Mouse (Mus musculus) kidney, adult 2 months (tissue): Measurements from ENCODE around the gene Il2ra. TPM values are rescaled to one million over a fixed set of nuclear protein-coding genes. Genes with fewer than 3 reads are reported as not detected.

Experiments used
- DNase-seq: peaks from one replicate; pipeline ENCODE4 v3.0.0; 2021
- H3K27ac ChIP-seq: fragments of 200-500 bp; 2 replicates; pipeline ENCODE4 v1.5.1; 2012; ENCODE audit warnings: low read depth, low read length, control low read depth, inconsistent platforms; ENCODE audit not compliant: insufficient read depth
- H3K27me3 ChIP-seq: fragments of 200-500 bp; replicated peaks from 2 replicates; pipeline ENCODE4 v1.6.1; 2012; ENCODE audit warnings: mild to moderate bottlenecking, moderate library complexity, low read length, inconsistent platforms; ENCODE audit not compliant: control insufficient read depth, insufficient read depth
- H3K36me3 ChIP-seq: fragments of 200-500 bp; 2 replicates; pipeline ENCODE4 v1.6.1; 2012; ENCODE audit warnings: mild to moderate bottlenecking, moderate library complexity, low read length, inconsistent platforms; ENCODE audit not compliant: control insufficient read depth, insufficient read depth
- H3K4me1 ChIP-seq: fragments of 200-500 bp; 2 replicates; pipeline ENCODE4 v1.6.1; 2011; ENCODE audit warnings: low read length; ENCODE audit not compliant: control insufficient read depth, insufficient read depth
- H3K4me3 ChIP-seq: fragments of 200-500 bp; 2 replicates; pipeline ENCODE4 v1.5.1; 2011; ENCODE audit warnings: mild to moderate bottlenecking, low read depth, low read length, control low read depth; ENCODE audit not compliant: insufficient read depth
- CTCF ChIP-seq: fragments of 200-500 bp; conservative IDR thresholded peaks from 2 replicates; pipeline ENCODE4 v1.5.1; 2011; ENCODE audit warnings: low read depth, mild to moderate bottlenecking, control low read depth, low read length, moderate library complexity, mixed read lengths; ENCODE audit not compliant: insufficient read depth, insufficient read length
- POLR2A ChIP-seq: fragments of 200-500 bp; IDR thresholded peaks from one replicate; pipeline ENCODE4 v1.6.1; 2011; ENCODE audit warnings: low read depth, low read length, control low read depth
- WGBS: fragments of 180-500 bp; shearing (Covaris S2); methylation state at CpG from one replicate; pipeline ENCODE4 v1.1.7; 2018; 5-methylcytosine and 5-hydroxymethylcytosine counted together
- polyA plus RNA-seq: library from polyadenylated mRNA; depleted of rRNA; stranded (reverse); fragments of >200 nt; gene quantifications from 2 replicates; pipeline ENCODE4 v1.2.3, GENCODE M21; 2012

The Il2ra gene
- polyA plus RNA-seq, 1 experiment = 0.42 TPM

DNA sequence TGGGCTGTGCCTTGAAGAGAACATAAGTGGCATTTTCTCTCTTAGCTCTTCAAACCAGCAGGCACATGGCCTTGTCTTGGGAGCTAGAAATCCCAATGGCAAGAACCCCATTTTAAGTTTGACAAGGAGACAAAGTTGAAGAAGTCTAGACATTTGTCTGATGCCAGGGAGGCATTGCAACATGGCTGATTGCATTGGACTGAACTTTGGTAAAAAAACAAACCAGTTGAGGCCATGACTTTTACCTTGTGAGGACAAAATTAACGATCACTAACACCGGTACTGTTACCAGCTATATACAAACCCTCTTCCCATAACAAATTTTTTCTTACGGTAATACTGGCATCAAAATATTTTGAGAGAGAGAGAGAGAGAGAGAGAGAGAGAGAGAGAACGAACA lies 50.7 kb downstream of the Il2ra start:
- Histone ChIP-seq H3K27ac (no peak overlapping the region), H3K36me3 (no peaks in the 10 kb centered on the region), H3K4me1 (peaks cover 18% of the 10 kb centered on the region), H3K27me3 (no peaks in the 10 kb centered on the region), H3K4me3 (no peak overlapping the region)
- 81% methylated on average over 4 of the region's 4 CpGs for WGBS
- peak; percentile 28 for DNase-seq
- TF ChIP-seq CTCF (no peak), POLR2A (no peak)

DNA sequence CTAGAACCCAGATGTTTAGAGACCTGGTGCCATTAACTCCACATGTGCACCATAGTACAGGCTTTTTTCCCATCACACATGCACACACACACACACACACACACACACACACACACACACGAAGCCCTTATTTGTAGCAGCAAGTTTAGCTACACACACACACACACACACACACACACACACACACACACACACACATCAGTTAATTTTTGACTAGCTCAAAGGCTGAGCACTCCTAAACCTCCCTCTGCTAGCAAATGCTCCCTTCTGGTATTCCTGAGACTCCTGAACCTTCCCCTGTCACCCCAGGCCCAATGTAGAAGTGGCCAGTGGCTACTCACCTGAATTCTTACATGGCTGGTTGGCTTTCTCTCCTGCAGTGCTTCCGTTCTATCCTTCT lies 51.5 kb downstream of the Il2ra start:
- H3K36me3 ChIP-seq = no peaks in the 10 kb centered on the region
- H3K27me3 ChIP-seq = no peaks in the 10 kb centered on the region
- peaks cover 18% of the 10 kb centered on the region for H3K4me1 ChIP-seq
- DNase-seq = peak; percentile 79
- 0 out of 2 replicates have a peak overlapping the region, but pooled peaks have one; percentile 12 for H3K27ac ChIP-seq
- 42% methylated on average over 2 of the region's 2 CpGs for WGBS
- TF ChIP-seq POLR2A = no peak
- no peak for TF ChIP-seq CTCF
- no peak overlapping the region for H3K4me3 ChIP-seq

DNA sequence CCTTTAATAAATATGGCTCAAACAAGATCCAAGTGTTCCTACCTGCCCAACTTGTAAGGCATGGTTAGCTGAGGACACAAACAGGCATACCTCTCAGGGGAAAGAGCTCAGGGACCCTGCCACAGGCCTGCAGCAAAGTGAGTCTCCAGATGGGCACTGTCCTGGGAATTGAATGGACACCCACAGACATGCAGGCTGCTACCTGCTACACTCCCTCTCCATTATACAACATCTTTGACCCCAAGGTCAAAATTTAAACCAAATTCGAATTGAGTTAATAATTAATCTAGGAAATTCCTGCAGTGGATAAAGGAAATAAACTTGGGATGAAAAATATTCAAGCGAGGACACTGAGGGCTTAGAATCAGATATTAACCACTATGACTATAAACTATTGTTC lies 53.3 kb downstream of the Il2ra start:
- H3K4me3 ChIP-seq = no peak overlapping the region
- H3K4me1 ChIP-seq = peaks cover 18% of the 10 kb centered on the region
- no peak for TF ChIP-seq CTCF
- no peak for TF ChIP-seq POLR2A
- DNase-seq = peak; percentile 71
- peak overlapping the region; percentile 74 for H3K27ac ChIP-seq
- 21% methylated on average over 2 of the region's 2 CpGs for WGBS
- no peaks in the 10 kb centered on the region for H3K36me3 ChIP-seq
- no peaks in the 10 kb centered on the region for H3K27me3 ChIP-seq

DNA sequence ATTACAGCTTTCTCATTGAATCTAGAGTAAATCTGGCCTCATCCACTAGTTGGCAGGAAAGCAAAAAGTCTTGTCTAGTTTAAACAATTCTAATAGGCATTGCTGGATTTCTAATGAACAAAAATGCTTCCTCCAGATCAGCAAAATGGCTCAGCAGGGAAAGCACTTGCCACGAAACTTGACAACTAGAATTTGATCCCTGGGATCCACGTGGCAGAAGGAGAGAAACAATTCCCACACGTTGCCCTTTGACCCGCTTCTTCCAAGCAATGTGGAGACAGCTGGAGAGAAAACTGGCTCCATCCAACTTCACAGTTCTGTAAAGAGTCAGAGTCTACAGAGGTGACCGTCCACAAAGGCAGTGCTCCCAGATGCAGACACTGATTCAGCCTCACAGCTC lies 56.4 kb downstream of the Il2ra start:
- Histone ChIP-seq H3K4me1 (peaks cover 18% of the 10 kb centered on the region), H3K27me3 (no peaks in the 10 kb centered on the region), H3K4me3 (no peak overlapping the region), H3K27ac (no peak overlapping the region), H3K36me3 (no peaks in the 10 kb centered on the region)
- peak; percentile 92 for DNase-seq
- no peak for TF ChIP-seq POLR2A
- TF ChIP-seq CTCF = no peak
- 36% methylated on average over 5 of the region's 5 CpGs for WGBS

DNA sequence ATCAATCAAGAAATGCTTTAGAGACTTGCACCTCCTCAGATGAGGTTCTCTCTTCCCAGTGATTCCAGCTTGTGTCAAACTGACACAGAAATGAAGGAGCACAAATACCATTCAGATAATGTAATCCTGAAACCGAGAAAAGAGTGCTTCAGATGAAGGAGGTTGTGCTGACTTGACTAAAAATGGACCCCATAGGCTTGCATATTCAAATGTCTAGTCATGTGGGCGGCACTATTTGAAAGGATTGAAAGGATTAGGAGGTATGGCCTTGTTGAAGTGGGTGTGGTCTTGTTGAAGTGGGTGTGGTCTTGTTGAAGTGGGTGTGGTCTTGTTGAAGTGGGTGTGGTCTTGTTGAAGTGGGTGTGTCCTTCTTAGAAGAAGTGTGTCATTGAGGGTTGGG lies 57.3 kb downstream of the Il2ra start:
- TF ChIP-seq CTCF (no peak), POLR2A (no peak)
- WGBS = 89% methylated on average over 2 of the region's 2 CpGs
- H3K27ac ChIP-seq = no peak overlapping the region

DNA sequence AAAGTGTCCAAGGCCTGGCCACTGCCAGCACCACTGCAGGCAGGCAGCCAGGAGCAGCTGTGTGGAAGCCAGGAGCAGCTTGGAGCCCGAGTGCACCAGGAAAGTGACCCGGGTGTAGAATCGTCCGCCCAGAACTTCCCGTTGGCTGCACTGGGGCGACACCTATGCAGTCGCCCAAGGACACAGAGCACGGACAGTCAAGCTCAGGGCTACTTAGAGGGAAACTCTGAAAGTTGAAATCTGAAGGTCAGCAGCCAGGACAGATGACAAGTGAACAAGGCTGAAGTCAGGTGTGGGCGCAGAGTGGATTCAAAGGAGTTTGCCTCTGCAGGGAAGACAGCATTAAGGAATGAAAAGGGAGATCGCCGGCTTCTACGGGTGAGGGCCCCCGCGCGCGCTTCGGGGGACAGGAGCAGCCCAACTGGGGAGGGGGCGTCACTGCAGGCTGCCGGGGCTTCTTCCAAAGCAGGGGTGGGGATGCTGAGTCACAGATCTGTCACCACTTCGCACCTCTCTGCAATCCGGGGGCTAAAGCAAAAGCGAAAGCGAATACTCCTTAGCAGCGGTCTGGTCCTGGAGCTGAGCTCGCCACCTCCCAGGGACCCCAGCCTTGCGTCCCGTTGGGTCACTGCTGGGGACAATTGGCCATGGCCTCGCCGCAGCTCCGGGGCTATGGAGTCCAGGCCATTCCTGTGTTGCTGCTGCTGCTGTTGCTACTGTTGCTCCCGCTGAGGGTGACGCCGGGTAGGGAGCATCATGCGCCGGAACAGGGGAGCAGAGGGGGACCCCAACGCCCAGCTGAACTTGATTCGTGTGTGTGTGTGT lies 62.8 kb downstream of the Il2ra start, which contains the start of gene Il15ra:
Il15ra (plus strand) TSS at position 90 of the 825 bp plus-strand sequence.
- TF ChIP-seq POLR2A (peak; percentile 61), CTCF (0 out of 2 replicates have a peak, but pooled peaks have one; percentile 4)
- under 1% methylated on average over 37 of the region's 37 CpGs for WGBS
- no peaks in the 10 kb centered on the region for H3K27me3 ChIP-seq
- peak; percentile 97 for DNase-seq
- peak within 1 kb of the TSS; percentile 65 for H3K4me3 ChIP-seq
- H3K27ac ChIP-seq = peak within 1 kb of the TSS; percentile 81
- no peaks in the 10 kb centered on the region for H3K36me3 ChIP-seq
- no peaks in the 10 kb centered on the region; the same call in 1 of the 2 replicates for H3K4me1 ChIP-seq

More for the DNA sequence above, 57.3 kb downstream of the Il2ra start:
- no peaks in the 10 kb centered on the region for H3K27me3 ChIP-seq
- H3K4me1 ChIP-seq = peaks cover 12% of the 10 kb centered on the region
- no peak overlapping the region for H3K4me3 ChIP-seq
- no peaks in the 10 kb centered on the region for H3K36me3 ChIP-seq
- no peak for DNase-seq

DNA sequence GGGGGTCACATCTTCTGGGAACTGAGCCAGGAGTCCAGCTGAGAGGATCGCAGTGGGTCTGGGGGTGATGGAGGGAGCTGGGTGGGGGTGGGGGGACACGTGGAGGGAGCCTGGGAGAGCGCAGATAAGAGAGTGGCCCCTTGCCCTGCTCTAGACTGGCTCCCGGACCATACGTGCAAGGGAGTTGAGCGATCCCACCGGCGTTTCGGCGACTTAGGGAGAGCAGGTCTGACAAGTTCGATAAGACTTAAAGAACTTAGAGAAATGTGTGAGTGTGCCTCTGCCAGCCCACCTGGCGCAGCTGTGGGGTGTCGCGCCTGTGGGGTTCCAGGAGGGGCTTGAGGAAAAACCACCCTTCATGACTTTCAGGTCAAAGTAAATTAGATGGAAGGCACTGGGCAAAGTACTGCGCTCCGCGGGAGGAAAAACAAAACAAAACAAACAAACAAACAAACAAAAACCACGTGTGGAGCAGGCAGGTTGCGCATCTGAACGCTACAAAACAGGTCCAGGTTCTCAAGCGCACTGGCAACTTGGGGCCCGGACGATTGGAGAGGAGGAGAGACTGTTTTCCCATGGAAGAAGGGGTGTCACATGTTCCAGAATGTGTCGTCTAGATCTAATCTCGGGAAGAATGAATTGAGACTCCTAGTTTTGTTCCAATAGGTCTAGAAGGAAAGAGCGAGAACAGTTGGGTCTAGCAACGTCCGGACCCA lies 63.6 kb downstream of the Il2ra start:
- H3K36me3 ChIP-seq = no peaks in the 10 kb centered on the region
- H3K4me1 ChIP-seq = no peaks in the 10 kb centered on the region; the same call in 1 of the 2 replicates
- WGBS = 3% methylated on average over 28 of the region's 28 CpGs
- H3K27me3 ChIP-seq = no peaks in the 10 kb centered on the region
- peak overlapping the region; percentile 81; the same call in 1 of the 2 replicates for H3K27ac ChIP-seq
- DNase-seq = no peak
- no peak for TF ChIP-seq POLR2A
- no peak for TF ChIP-seq CTCF
- peak overlapping the region; percentile 65 for H3K4me3 ChIP-seq
